Mouse (Mus musculus): ENCODE measurements around the gene Ppp1r1b.
"Not testable (repeated sequence)": the region's sequence is repeated elsewhere in the genome, so short reads cannot be mapped to it uniquely, and the experiment has no call there.

DNA sequence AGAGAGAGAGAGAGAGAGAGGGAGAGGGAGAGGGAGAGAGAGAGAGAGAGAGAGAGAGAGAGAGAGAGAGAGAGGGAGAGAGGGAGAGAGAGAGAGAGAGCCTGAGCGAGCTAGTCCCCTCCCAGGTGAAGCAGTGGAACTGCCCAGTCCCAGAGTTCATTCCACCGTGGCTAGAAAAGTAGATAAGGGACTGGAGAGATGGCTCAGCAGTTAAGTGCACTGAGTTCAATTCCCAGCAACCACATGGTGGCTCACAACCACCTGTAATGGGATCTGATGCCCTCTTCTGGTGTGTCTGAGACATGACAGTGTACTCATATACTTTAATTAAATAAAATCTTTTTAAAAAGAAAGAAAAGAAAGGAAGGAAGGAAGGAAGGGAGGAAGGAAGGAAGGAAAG lies 34.2 kb downstream of the Ppp1r1b start:
- TF ChIP-seq EP300, POLR2A (IDR thresholded peaks at IDR 0.05; ENCODE audit: insufficient read depth, low read depth, low read length): not testable (repeated sequence)
- TF ChIP-seq CTCF (IDR thresholded peaks at IDR 0.05) = peak; percentile 43

All from heart, adult 2 months (tissue).